Mouse (Mus musculus) testis, postnatal 10 days (tissue): Measurements from ENCODE around the gene March7.

Experiments used
- DNase-seq: peaks from one replicate; pipeline ENCODE4 v3.0.0; 2021; ENCODE audit warnings: low spot score

March7 gene

GRCm38 (mm10) chr2:60214683-60215082, 5.0 kb downstream of the March7 start:
- no peak for DNase-seq

- DNase-seq, result no peak
Observed at GRCm38 (mm10) chr2:60216547-60217153, 7.0 kb downstream of the March7 start.

- no peak for DNase-seq
Observed at GRCm38 (mm10) chr2:60217620-60218019, 7.9 kb downstream of the March7 start.

- no peak for DNase-seq
Observed at GRCm38 (mm10) chr2:60221236-60221635, 11.5 kb downstream of the March7 start.

GRCm38 (mm10) chr2:60221954-60222353, 12.3 kb downstream of the March7 start:
- DNase-seq, result no peak

- DNase-seq, result no peak
Observed at GRCm38 (mm10) chr2:60223489-60223888, 13.8 kb downstream of the March7 start.

- DNase-seq, result no peak
Observed at GRCm38 (mm10) chr2:60228470-60228869, 18.8 kb downstream of the March7 start.

GRCm38 (mm10) chr2:60230361-60230760, 20.7 kb downstream of the March7 start:
- no peak for DNase-seq

- no peak for DNase-seq
Observed at GRCm38 (mm10) chr2:60233147-60233546, 23.5 kb downstream of the March7 start.

- no peak for DNase-seq
Observed at GRCm38 (mm10) chr2:60234506-60234905, 24.8 kb downstream of the March7 start.

GRCm38 (mm10) chr2:60252782-60253181, 43.1 kb downstream of the March7 start:
- no peak for DNase-seq

GRCm38 (mm10) chr2:60253506-60253905, 43.8 kb downstream of the March7 start:
- DNase-seq, result no peak

- DNase-seq, result no peak
Observed at GRCm38 (mm10) chr2:60256751-60257150, 47.1 kb downstream of the March7 start.

- no peak for DNase-seq
Observed at GRCm38 (mm10) chr2:60259186-60259585, 49.5 kb downstream of the March7 start.

- DNase-seq, result no peak
Observed at GRCm38 (mm10) chr2:60260621-60261350, 51.1 kb downstream of the March7 start.

GRCm38 (mm10) chr2:60267567-60267966, 57.9 kb downstream of the March7 start:
- DNase-seq, result no peak

GRCm38 (mm10) chr2:60269856-60270479, 60.3 kb downstream of the March7 start:
- no peak for DNase-seq

GRCm38 (mm10) chr2:60278627-60279026, 68.9 kb downstream of the March7 start:
- DNase-seq, result no peak

- no peak for DNase-seq
Observed at GRCm38 (mm10) chr2:60282625-60283024, 72.9 kb downstream of the March7 start.

- no peak for DNase-seq
Observed at GRCm38 (mm10) chr2:60283208-60283750, 73.6 kb downstream of the March7 start.

GRCm38 (mm10) chr2:60283751-60284466, 74.2 kb downstream of the March7 start:
- DNase-seq, result peak; percentile 89

- no peak for DNase-seq
Observed at GRCm38 (mm10) chr2:60284467-60284821, 74.8 kb downstream of the March7 start, which contains the start of gene Cd302. Cd302 (minus strand) TSS chr2:60284488.
